Mouse (Mus musculus): ENCODE measurements around the gene Unc5c.

DNA sequence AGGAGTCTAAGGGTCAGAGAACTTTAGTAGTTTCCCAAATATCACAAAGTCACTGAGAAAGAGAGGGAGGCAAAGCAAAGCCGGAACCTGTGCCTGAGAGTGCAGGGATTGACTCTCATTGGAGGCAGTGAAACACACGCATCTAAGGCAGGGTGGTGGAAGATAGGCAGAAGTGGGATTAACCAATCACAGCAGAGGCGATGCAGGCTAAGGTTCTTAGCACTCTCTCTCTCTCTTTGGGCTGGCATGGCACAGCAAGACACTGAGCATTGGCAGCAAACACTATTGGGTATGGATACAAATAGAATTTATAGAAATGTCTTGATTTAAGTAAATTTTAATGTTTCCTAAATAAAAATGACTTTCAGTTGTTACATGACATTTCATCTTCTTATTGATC lies 406.8 kb downstream of the Unc5c start:
- no peak for TF ChIP-seq CTCF (IDR thresholded peaks at IDR 0.05; ENCODE audit: extremely low read depth, insufficient read depth, low read length)
- no peak for TF ChIP-seq POLR2A (IDR thresholded peaks at IDR 0.05; ENCODE audit: extremely low read depth, insufficient read depth, low read length)

All from cortical plate, adult 2 months (tissue).